Mouse (Mus musculus) kidney, embryonic 14.5 days (tissue): Measurements from ENCODE around the gene Prkcg. TPM values are rescaled to one million over a fixed set of nuclear protein-coding genes. Genes with fewer than 3 reads are reported as not detected.
"Not testable (repeated sequence)": the region's sequence is repeated elsewhere in the genome, so short reads cannot be mapped to it uniquely, and the experiment has no call there.

Experiments used
- ATAC-seq: fragments of 200-750 bp; cut with Nextera tagmentation; 2 replicates; pipeline ENCODE4 v1.8.0; 2017; ENCODE audit warnings: moderate number of reproducible peaks, mild to moderate bottlenecking, moderate TSS enrichment, moderate library complexity; ENCODE audit not compliant: low FRiP score, low TSS enrichment
- H3K27ac ChIP-seq: fragments of 300-500 bp; sonication (generic); 2 replicates; pipeline ENCODE4 v1.5.1; 2014; ENCODE audit warnings: low read depth, mild to moderate bottlenecking, low read length, moderate library complexity, mixed read lengths
- H3K27me3 ChIP-seq: fragments of 300-500 bp; sonication (generic); 2 replicates; pipeline ENCODE4 v1.6.1; 2014; ENCODE audit warnings: mild to moderate bottlenecking, low read length; ENCODE audit not compliant: control insufficient read depth, insufficient read depth
- H3K36me3 ChIP-seq: fragments of 300-500 bp; sonication (generic); 2 replicates; pipeline ENCODE4 v1.6.1; 2014; ENCODE audit warnings: low read length, mixed read lengths; ENCODE audit not compliant: control insufficient read depth, insufficient read depth
- H3K4me1 ChIP-seq: fragments of 300-500 bp; sonication (generic); 2 replicates; pipeline ENCODE4 v1.6.1; 2014; ENCODE audit warnings: low read length, mixed read lengths; ENCODE audit not compliant: control insufficient read depth, insufficient read depth
- H3K4me2 ChIP-seq: fragments of 300-500 bp; sonication (generic); replicated peaks from 2 replicates; pipeline ENCODE4 v1.6.1; 2014; ENCODE audit warnings: low read depth, mild to moderate bottlenecking, low read length
- H3K4me3 ChIP-seq: fragments of 300-500 bp; sonication (generic); 2 replicates; pipeline ENCODE4 v1.5.1; 2014; ENCODE audit warnings: mild to moderate bottlenecking, low read length
- H3K9ac ChIP-seq: fragments of 300-500 bp; sonication (generic); 2 replicates; pipeline ENCODE4 v1.6.1; 2014; ENCODE audit warnings: low read depth, mild to moderate bottlenecking, low read length, moderate library complexity
- H3K9me3 ChIP-seq: fragments of 300-500 bp; sonication (generic); 2 replicates; pipeline ENCODE4 v1.6.1; 2016; ENCODE audit warnings: low read length; ENCODE audit not compliant: control insufficient read depth
- WGBS: fragments of 180-500 bp; shearing (Covaris S2); extraction: QIAGEN DNeasy Blood & Tissue Kit; methylation state at CpG from one replicate; pipeline ENCODE4 v1.1.7; 2014; 5-methylcytosine and 5-hydroxymethylcytosine counted together
- polyA plus RNA-seq: library from polyadenylated mRNA; unstranded; fragments of >200 nt; fragmentation: Nextera tagmentation; extraction: Ambion mirVana; gene quantifications from 2 replicates; pipeline ENCODE4 v1.2.1, GENCODE M21; 2014

Gene Prkcg
- polyA plus RNA-seq, 1 experiment from 2014 or later, result 0.28 TPM

DNA sequence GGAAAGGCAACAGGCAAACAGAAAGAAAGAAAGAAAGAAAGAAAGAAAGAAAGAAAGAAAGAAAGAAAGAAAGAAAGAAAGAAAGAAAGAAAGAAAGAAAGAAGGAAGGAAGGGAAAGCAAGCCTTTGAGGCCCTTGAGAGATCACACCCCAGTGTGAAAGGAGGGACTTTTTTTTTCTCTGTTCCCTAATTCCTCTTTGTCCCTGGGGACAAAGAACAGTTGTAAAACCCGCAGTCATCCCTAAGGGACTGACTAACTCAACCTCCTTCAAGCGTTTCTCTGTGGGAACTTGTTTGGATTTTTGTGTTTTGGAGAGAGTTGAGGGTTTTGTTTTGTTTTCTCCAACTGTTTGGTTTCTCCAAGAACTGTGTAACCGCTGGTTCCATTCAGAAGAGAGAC, 20.7 kb upstream of the Prkcg start:
- Histone ChIP-seq H3K36me3 (no peaks in the 10 kb centered on the region), H3K9me3 (no peaks in the 10 kb centered on the region), H3K9ac (no peak overlapping the region), H3K27me3 (no peaks in the 10 kb centered on the region), H3K4me1 (no peaks in the 10 kb centered on the region), H3K4me2 (no peak overlapping the region), H3K4me3 (no peak overlapping the region), H3K27ac (no peak overlapping the region)
- ATAC-seq, result no peak
- WGBS, result 22% methylated on average over 3 of the region's 3 CpGs

DNA sequence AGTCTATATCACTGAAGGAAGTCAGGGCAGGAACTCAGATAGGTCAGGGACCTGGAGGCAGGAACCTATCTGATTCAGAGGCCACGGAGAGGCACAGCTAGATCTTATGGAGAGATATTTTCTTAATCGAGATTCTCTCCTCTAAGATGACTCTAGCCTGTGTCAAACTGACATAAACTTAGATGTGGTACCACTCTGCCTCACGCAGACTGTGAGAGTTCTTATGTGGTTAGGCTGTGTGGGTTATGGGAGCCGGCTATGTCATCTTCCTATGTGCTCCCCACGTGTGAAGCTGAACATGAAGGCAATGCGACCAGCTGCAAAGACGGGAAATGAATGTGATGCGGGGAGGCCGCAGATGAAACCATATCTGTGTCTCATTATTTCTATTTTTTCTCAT, 16.8 kb upstream of the Prkcg start:
- ATAC-seq, result no peak
- 87% methylated on average over 9 of the region's 9 CpGs for WGBS
- no peak overlapping the region for H3K4me3 ChIP-seq
- H3K9me3 ChIP-seq, result no peaks in the 10 kb centered on the region
- no peak overlapping the region for H3K27ac ChIP-seq
- no peaks in the 10 kb centered on the region for H3K36me3 ChIP-seq
- H3K4me1 ChIP-seq, result 0 out of 2 replicates have a peak, but pooled peaks cover 2% of the 10 kb centered on the region
- no peak overlapping the region for H3K4me2 ChIP-seq
- no peaks in the 10 kb centered on the region for H3K27me3 ChIP-seq
- H3K9ac ChIP-seq, result no peak overlapping the region

DNA sequence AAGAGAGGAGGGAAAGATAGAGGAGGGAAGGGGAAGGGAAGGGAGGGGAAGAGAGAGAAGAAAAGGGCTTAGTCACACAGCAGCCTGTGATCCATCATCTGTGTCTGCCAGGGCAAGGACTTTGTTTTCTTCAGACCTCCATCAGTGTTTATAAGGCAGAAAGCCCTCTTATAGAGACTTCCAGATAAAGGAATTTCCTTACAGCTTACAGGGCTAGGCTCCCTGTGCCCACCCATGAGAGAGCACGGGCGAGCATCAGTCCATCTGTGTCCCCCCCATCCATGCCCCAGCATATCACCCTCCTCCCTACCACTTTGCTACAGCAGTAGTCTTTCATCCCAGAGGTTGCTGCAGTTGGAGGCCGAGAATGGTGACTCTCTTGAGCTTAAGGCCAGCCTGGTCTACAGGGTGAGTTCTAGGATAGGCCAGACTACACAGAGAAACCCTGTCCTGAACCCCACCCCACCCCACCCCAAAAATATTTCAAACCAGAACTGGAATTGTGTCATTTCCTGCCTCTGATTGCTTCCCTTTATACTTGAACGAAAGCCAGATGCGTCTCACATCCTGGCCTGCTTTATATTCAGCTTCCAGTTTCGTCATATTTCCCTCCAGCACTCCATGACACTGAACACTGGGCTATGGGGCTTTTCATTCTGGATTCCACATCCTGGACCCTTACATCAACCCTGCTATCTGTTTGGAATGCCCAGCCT, 13.4 kb upstream of the Prkcg start:
- no peaks in the 10 kb centered on the region for H3K36me3 ChIP-seq
- WGBS, result 60% methylated on average over 6 of the region's 6 CpGs
- no peak overlapping the region for H3K4me3 ChIP-seq
- no peaks in the 10 kb centered on the region for H3K27me3 ChIP-seq
- no peak overlapping the region for H3K9ac ChIP-seq
- H3K4me1 ChIP-seq, result 0 out of 2 replicates have a peak, but pooled peaks cover 3% of the 10 kb centered on the region
- H3K9me3 ChIP-seq, result no peaks in the 10 kb centered on the region
- no peak overlapping the region for H3K27ac ChIP-seq
- 0 out of 2 replicates have a peak, but pooled peaks have one; percentile 46 for ATAC-seq
- H3K4me2 ChIP-seq, result no peak overlapping the region

DNA sequence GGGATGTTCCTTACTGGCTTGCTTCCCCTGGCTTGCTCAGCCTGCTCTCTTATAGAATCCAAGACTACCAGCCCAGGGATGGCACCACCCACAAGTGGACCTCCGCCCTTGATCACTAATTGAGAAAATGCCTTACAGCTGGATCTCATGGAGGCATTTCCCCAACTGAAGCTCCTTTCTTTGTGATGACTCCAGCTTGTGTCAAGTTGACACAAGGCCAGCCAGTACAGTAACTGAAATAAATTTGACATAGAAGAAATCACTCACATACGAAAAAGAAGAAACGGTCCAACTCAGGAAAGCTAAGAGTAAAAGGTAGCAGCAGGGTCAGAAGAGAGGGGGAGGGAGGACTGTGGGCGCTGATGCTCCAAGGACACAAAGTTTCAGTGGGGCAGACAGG, 12.2 kb upstream of the Prkcg start:
- H3K4me2 ChIP-seq, H3K9me3 ChIP-seq, H3K9ac ChIP-seq, H3K36me3 ChIP-seq, H3K27ac ChIP-seq, ATAC-seq, H3K4me1 ChIP-seq, H3K27me3 ChIP-seq, H3K4me3 ChIP-seq: not testable (repeated sequence)
- 27% methylated on average over 4 of the region's 4 CpGs for WGBS

DNA sequence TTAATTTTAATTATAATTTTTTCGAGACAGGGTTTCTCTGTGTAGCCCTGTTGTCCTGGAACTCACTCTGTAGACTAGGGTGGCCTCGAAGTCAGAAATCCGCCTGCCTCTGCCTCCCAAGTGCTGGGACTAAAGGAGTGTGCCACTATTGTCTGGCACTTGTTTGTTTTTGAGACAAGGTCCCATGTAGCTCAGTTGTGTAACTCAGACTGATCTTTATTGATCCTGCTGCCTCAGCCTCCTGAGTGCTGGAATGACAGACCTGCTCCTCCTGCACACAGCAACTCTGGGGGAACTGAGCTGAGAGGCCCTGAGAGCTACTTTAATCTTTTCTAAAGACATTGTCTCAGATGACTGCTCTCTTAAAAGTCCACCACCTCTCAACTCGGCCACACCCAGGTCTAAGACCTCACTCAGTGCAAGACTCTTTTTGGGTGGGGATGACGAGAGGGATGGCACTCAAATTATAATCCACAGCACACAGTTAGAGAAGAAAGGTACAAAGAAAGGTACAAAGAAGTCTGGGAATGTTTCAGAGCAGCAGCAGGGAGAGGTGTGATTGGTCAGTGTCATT, 8.8 kb upstream of the Prkcg start:
- Histone ChIP-seq H3K27ac (no peak overlapping the region), H3K4me2 (no peak overlapping the region), H3K9ac (no peak overlapping the region), H3K4me3 (no peak overlapping the region), H3K9me3 (no peaks in the 10 kb centered on the region), H3K36me3 (no peaks in the 10 kb centered on the region), H3K4me1 (0 out of 2 replicates have a peak, but pooled peaks cover 3% of the 10 kb centered on the region), H3K27me3 (no peaks in the 10 kb centered on the region)
- WGBS, result 69% methylated on average over 5 of the region's 5 CpGs
- no peak for ATAC-seq

DNA sequence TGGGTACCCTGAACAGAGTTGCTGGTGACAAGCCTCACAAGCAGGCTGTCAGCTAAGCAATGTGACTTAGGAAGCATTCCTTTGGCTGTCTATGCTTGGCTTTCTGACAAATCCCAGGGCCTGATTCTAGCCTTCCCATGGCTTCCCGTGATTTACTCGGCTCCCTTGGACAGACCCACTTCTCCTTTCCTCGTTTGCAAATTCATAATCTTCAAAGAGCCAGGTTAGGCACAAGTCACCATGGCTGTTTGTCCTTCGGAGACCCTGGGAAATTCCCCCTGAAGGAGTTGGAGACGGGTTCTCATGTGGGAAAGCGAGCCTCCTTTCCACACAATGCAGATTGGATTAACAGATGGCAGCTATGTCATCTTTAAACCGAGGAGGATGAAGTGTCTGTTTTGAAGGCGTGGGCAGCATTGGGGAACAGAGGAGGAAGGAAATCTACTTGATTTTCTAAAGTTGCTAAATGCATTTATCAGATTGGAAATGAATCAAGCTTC, 8.3 kb upstream of the Prkcg start:
- Histone ChIP-seq H3K4me2 (no peak overlapping the region), H3K27me3 (no peaks in the 10 kb centered on the region), H3K9ac (no peak overlapping the region), H3K9me3 (no peaks in the 10 kb centered on the region), H3K4me3 (no peak overlapping the region), H3K4me1 (0 out of 2 replicates have a peak, but pooled peaks cover 3% of the 10 kb centered on the region), H3K36me3 (no peaks in the 10 kb centered on the region), H3K27ac (no peak overlapping the region)
- 56% methylated on average over 8 of the region's 8 CpGs for WGBS
- no peak for ATAC-seq

DNA sequence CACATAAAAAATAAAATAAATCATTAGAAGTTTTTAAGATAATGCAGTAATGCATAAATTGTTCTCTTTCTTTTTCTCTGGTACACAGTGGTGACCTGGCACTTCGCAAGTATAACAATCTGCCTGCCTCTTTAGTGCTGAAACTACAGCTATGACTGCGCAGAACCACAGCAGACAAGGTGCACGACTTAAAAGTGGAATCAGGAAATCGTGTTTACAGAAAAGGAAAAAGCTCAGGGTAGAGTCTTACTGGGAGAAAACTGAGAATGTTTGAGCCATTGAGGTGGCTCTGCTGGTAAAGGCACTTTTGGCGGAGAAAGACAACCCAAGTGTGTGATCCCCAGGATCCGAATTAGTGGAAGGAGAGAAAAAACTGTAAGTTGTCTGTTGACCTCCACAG, 7.2 kb upstream of the Prkcg start:
- no peak overlapping the region for H3K4me2 ChIP-seq
- H3K9ac ChIP-seq, result no peak overlapping the region
- H3K27me3 ChIP-seq, result no peaks in the 10 kb centered on the region
- H3K4me1 ChIP-seq, result 0 out of 2 replicates have a peak, but pooled peaks cover 3% of the 10 kb centered on the region
- H3K9me3 ChIP-seq, result no peaks in the 10 kb centered on the region
- no peak for ATAC-seq
- no peak overlapping the region for H3K27ac ChIP-seq
- H3K4me3 ChIP-seq, result no peak overlapping the region
- WGBS, result 79% methylated on average over 6 of the region's 6 CpGs
- H3K36me3 ChIP-seq, result no peaks in the 10 kb centered on the region

DNA sequence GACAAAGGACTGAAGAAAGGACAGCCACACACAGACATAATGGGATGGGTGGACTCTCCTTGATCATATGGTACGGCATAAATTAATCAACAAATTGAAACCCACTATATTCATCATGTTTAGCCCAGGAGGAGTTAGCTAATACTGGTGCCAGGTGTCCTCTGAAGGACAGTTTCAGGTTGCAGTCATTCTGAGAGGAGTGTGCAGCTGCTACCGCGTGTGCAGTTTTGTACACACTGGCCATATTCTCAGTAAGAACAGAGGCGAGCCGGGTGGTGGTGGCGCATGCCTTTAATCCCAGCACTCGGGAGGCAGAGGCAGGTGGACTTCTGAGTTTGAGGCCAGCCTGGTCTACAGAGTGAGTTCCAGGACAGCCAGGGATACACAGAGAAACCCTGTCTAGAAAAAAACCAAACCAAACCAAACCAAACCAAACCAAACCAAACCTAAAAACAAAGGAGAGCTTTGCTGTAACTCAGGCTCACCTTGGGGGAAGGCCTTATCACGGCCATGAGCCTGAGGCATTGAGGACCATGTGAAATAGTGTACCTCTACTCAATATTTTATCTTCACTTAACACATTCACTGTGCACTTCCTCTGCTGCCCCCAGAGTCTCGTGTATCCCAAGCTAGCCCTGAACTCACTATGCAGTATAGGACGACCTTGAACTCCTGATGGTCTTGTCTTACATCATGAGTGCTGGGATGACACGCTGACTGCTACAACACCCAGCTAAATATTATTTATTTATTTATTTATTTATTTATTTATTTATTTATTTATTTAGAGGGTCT, 5.7 kb upstream of the Prkcg start:
- Histone ChIP-seq H3K27me3 (no peaks in the 10 kb centered on the region), H3K4me1 (no peaks in the 10 kb centered on the region), H3K9me3 (no peaks in the 10 kb centered on the region), H3K4me2 (no peak overlapping the region), H3K4me3 (no peak overlapping the region), H3K36me3 (no peaks in the 10 kb centered on the region), H3K9ac (no peak overlapping the region), H3K27ac (no peak overlapping the region)
- 88% methylated on average over 11 of the region's 11 CpGs for WGBS
- no peak for ATAC-seq

DNA sequence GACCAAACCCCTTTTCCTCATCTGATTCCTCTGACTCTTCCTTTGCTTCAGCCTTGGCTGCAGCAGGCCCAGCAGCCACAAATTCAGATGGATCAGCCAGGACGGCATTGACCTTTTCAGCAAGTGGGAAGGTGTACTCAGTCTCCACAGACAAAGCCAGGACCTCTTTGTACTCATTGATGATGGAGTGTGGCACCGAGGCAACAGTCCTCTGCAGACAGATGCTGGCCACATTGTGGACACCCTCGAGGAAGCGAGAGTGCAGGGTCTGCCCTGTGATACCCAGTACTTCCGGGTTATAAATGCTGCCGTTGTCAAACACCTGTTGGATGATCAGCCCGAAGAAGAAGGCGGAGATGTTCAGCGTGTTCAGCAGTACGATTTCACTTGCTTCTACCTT, 4.4 kb upstream of the Prkcg start:
- Histone ChIP-seq H3K4me2 (no peak overlapping the region), H3K4me3 (no peak overlapping the region), H3K27ac (no peak overlapping the region), H3K27me3 (no peaks in the 10 kb centered on the region), H3K4me1 (no peaks in the 10 kb centered on the region), H3K9ac (no peak overlapping the region), H3K9me3 (no peaks in the 10 kb centered on the region), H3K36me3 (no peaks in the 10 kb centered on the region)
- WGBS, result 88% methylated on average over 10 of the region's 10 CpGs
- ATAC-seq, result no peak
